Mouse (Mus musculus) left cerebral cortex, postnatal 14 days (tissue): ENCODE measurements around the gene Sun2. TPM values are rescaled to one million over a fixed set of nuclear protein-coding genes. Genes with fewer than 3 reads are reported as not detected.

Source experiments
- DNase-seq, 2 experiments: peaks; one replicate each; pipeline ENCODE4 v3.0.0; 2021 to 2022; ENCODE audit warnings: low spot score in 2 of 2, mixed read lengths in 1 of 2
- intact Hi-C: fragments of 180-260 bp; cut with DNase I; formaldehyde crosslinking; loops from one replicate; pipeline ENCODE4 v1.15.1; 2025
- total RNA-seq, 2 experiments: library from RNA; stranded (reverse); gene quantifications; 2 replicates each; pipeline ENCODE4 v1.2.3; 2021

The Sun2 gene
- total RNA-seq, 2 experiments from 2014 or later, result 24.8 to 25.3 TPM

DNA sequence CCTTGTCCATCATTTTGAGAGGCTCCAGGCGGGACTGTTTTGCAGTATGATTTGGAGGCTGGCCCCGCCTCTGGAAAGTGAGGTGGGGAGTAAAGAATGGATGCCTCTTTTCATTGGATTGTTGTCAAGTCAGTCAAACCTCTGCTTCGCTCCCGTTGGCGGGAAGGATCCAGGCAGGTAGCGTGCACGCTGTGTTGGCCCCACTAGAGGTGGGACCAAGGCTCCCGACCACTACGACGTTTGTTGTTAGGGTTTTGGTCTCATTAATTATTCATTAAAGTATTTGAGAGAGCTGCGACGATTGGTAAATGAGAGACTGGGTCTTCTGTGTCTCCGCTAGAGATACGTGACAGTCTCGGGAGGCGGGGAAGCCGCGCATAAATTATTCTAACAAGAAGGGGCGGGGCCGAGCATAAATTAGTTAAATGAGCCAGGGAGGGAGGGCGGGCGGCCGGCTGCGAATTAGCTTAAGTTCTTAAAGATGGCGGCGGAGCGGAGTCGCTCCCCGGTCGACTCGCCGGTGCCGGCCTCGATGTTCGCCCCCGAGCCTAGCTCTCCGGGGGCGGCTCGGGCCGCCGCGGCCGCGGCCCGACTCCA lies 51.8 kb downstream of the Sun2 start, which contains the start of gene Gtpbp1:
TSS of gene Gtpbp1 (plus strand) at position 420 of the 597 bp plus-strand sequence.
- peak; percentile 98 to 100 for DNase-seq
- intact Hi-C loops, result no loop called here

DNA sequence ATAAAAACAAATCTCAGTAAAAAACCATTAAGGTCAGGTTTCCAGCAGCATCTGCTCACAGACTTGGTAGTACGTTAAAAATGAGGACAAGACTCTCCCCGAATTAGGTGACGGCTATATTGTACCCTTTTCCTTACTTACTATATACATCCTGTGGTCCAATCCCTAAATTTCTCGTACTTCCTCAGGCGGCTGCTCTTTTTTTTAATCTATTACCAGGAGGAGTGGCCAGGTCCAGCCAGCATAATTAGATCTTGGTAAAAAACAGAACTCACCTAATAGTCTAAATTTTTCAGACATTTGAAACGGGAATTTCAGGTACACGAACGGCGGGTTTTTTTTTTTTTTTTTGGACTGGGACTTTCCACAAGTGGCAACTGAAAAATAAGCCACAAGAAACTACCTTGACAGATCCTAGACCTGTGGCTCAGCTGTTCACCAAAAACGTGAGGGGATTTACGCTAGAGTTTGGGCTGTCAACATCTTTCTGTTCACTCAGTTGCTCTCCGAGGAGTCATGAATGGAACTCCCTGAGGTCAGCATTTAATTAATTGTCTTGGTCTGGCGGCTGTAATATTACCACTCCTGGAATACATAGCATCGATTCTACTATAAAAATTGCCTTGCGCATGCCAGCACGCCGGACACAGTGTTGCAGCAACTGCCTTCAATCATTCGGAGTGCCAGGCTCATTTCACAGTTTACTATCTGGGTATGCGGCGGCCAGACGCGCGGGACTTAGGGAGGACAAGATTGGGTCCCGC lies 52.5 kb downstream of the Sun2 start:
- intact Hi-C loops, result no loop called here
- no peak for DNase-seq

DNA sequence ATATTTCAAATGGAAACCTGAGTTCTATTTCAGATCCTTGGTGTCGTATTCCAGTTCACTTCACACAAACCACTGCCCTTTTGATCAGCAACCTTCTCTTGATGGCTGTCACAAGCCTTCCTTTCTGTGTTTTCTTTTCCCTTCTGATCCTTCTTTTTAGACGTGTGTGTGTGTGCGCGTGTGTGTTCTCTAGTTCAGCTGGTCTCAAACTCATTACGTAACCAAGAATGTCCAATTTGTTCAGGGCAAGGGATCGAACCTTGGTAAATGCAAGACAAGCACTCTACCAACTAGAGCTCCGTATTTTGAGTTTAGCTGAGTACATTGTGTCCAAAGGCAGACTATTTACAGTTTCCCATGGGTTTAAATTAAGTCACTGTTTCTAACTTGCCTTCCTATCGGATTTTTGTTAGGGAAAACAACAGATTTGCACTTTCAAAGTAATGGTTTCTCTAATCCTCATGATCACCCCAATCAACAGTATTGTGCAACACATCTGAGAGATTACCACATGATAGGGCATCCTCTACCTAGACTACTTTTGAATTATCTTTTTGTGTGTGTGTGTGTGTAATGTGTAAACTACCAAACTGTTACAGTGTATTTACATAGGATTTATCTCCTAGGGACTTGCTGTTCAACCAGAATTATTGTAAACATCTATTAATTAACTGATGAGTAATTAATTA lies 53.9 kb downstream of the Sun2 start:
- intact Hi-C loops, result no loop called here
- no peak for DNase-seq

DNA sequence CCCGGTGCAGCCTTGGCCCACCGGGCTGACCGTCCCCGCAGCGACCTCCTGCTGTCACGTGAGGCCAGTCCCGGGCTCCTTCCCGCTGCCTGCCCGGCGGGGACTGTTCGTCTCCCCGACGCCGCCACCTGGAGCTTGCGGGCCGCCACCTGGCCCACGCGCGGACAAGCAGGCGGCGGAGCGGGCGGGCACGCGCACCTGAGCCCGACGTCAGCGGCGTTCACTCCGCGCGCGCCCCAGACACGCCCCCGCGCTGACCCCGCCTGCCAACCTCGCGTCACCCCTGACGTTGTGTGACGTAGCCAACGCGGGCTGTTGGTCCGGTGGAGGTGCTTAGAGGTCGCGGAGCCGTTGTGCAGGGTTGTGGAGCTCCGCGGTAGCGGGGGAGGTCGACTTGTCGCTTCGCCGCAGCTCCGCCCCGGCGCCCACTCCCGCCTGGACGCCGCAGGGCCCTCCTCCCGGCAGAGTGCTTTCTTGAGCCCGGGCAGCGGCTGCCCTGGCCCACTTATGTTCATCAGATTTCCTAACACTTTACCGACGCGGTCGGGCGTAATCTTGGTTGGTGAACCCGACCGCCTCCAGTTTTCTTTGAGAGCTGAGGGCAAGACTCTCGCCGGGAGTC lies 54.6 kb downstream of the Sun2 start, which contains the start of gene Josd1:
TSS of gene Josd1 (minus strand) at position 274 of the 622 bp plus-strand sequence.
- intact Hi-C loops, result loop anchor here (2.0 kb wide), 1 partner anchor 17 kb away; the partner anchor contains the start of gene Tomm22

GRCm38 (mm10) chr15:79687175-79687574 lies 55.2 kb downstream of the Sun2 start:
- no peak for DNase-seq
- intact Hi-C loops, result loop anchor here (2.0 kb wide), 1 partner anchor 16 kb away; the partner anchor contains the start of gene Tomm22

More for the DNA sequence above, 54.6 kb downstream of the Sun2 start, which contains the start of gene Josd1:
- peak; percentile 93 to 95 for DNase-seq

DNA sequence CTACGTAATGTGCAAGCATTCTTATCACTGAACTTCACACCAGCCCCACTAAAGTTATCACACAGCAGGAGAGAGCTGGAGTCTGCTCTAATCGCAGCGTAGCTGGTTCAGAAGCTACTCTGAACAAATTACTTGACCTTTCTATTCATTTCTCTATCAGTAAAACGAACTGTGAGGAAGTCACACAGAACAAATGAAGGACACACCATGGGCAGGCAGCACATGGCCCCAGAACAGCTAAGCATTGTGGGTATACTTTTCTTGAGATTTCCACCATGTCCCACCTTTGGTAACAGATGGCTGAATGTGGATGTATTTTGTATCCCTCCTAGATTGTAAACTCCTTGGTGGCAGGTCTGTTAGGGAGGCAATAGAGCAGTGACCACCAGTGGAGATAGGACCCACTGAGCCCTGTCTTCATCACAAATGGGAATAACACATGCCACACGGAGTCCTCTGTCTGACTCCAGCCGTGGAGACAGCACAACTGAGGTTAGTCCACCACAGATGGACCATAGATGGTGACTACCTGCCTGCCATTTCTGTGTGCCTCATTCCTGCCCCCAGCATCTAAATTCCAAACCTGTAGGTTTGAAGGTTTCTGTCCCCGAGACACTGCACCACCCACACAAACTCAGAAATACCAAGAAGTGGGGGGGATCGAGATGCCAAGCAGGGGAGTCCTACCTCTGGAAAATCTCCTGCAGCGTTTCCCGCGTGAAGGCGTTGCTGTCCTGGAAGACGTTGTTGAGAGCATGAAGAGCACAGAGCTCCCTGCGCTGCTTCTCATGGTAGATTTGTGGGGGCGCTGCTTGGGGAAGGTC lies 56.1 kb downstream of the Sun2 start:
- no peak for DNase-seq
- intact Hi-C loops, result loop anchor here (2.0 kb wide), 1 partner anchor 15 kb away; the partner anchor contains the start of gene Tomm22

DNA sequence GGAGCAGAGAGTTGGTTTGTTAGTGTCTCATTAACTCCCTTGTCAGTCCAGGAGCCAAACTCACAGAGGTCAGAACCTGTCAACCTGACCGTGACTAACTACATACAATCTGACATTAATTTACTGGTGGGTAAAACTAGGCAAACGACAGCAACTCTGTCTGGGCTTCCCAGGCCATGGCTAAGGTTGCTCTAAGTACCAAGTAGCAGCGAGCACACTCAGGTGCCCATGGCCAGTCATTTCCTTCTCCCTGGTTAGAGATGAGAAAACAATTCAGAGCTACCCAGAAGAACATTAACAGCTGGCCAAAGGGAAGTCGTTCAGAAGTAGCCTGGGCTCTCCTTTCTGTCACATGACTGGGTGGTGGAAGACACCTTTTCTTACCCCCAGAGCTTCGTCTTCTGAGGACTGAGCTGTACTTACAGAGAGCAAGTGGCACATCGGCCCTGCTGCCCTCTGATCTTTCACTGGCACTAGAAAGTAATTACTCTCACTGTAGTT lies 57.1 kb downstream of the Sun2 start:
- DNase-seq, result no peak
- intact Hi-C loops, result no loop called here

GRCm38 (mm10) chr15:79684616-79685015 lies 57.7 kb downstream of the Sun2 start:
- intact Hi-C loops, result no loop called here
- no peak for DNase-seq

GRCm38 (mm10) chr15:79683707-79684465 lies 58.5 kb downstream of the Sun2 start:
- intact Hi-C loops, result no loop called here
- DNase-seq, result no peak

- intact Hi-C loops, result no loop called here
- no peak for DNase-seq
These were observed 59.2 kb downstream of the Sun2 start for GRCm38 (mm10) chr15:79683146-79683545.

DNA sequence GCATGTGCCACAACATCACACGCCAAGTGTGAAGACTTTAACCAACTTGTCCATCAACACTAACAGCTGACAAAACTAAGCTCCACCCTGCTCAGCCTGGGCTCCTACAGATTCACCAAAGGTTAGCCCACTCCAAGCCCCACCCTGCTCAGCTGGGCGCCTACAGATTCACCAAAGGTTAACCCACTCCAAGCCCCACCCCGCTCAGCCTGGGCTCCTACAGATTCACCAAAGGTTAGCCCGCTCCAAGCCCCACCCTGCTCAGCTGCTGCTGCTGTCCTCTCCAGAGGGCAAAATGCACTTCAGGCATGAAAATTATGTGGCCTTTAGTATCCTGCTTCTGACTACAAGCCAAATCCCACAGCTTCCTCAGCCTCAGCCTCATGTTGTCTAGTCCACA lies 60.4 kb downstream of the Sun2 start:
- intact Hi-C loops, result no loop called here
- DNase-seq, result no peak

- intact Hi-C loops, result no loop called here
These were observed 64.4 kb downstream of the Sun2 start for GRCm38 (mm10) chr15:79677936-79678335.

More at GRCm38 (mm10) chr15:79677936-79678335, 64.4 kb downstream of the Sun2 start:
- DNase-seq, result no peak

Other genes starting within 250 kb of the Sun2 start
- 100 to 1,000 TPM; 166 to 177 TPM for gene Kcnj4, start 237.3 kb downstream of the Sun2 start, total RNA-seq
- gene Kdelr3, start 226.1 kb downstream of the Sun2 start, total RNA-seq, result 1 to 10 TPM; 1.3 to 1.6 TPM
- 100 to 1,000 TPM; 363 to 364 TPM for gene Ddx17, start 195.8 kb downstream of the Sun2 start, total RNA-seq
- gene Dmc1, start 137.4 kb downstream of the Sun2 start, total RNA-seq, result under 1 TPM; 0.59 to 0.87 TPM
- 10 to 100 TPM in 1 of 2 experiments, 1 to 10 TPM in 1; 7.0 to 12.4 TPM for gene Fam227a, start 83.6 kb downstream of the Sun2 start, total RNA-seq
- 10 to 100 TPM; 65.3 to 69.2 TPM for gene Cby1, start 83.3 kb downstream of the Sun2 start, total RNA-seq
- gene Tomm22, start 71.7 kb downstream of the Sun2 start, total RNA-seq, result 10 to 100 TPM; 97.8 to 99.7 TPM
- 10 to 100 TPM; 56.1 to 66.2 TPM for gene Josd1, start 54.6 kb downstream of the Sun2 start, total RNA-seq
- 10 to 100 TPM; 44.1 to 44.7 TPM for gene Gtpbp1, start 51.7 kb downstream of the Sun2 start, total RNA-seq
- 10 to 100 TPM; 37.5 to 39.7 TPM for gene Dnal4, start 35.3 kb upstream of the Sun2 start, total RNA-seq
- gene Nptxr, start 62.2 kb upstream of the Sun2 start, total RNA-seq, result 100 to 1,000 TPM; 693 to 768 TPM
- gene Npcd, start 91.7 kb upstream of the Sun2 start, total RNA-seq, result 10 to 100 TPM in 1 of 2 experiments, 1 to 10 TPM in 1; 7.3 to 53.6 TPM
- gene Cbx6, start 92.2 kb upstream of the Sun2 start, total RNA-seq, result 100 to 1,000 TPM; 429 to 483 TPM
- 1 to 10 TPM; 4.2 to 5.1 TPM for gene Apobec3, start 149.1 kb upstream of the Sun2 start, total RNA-seq
- gene Cbx7, start 228.6 kb upstream of the Sun2 start, total RNA-seq, result 10 to 100 TPM in 1 of 2 experiments, 1 to 10 TPM in 1; 9.9 to 11.9 TPM